Mouse (Mus musculus) heart, embryonic 13.5 days (tissue): Measurements from ENCODE around the gene Fmnl2. TPM values are rescaled to one million over a fixed set of nuclear protein-coding genes. Genes with fewer than 3 reads are reported as not detected.

ENCODE experiments used
- ATAC-seq: fragments of 200-750 bp; cut with Nextera tagmentation; 2 replicates; pipeline ENCODE4 v1.8.0; 2017; ENCODE audit warnings: moderate TSS enrichment; ENCODE audit not compliant: insufficient number of reproducible peaks, low FRiP score, low TSS enrichment; ENCODE audit errors: extremely low read depth
- H3K27ac ChIP-seq: fragments of 300-500 bp; sonication (generic); replicated peaks from 2 replicates; pipeline ENCODE4 v1.5.1; 2015; ENCODE audit warnings: moderate library complexity, mild to moderate bottlenecking, inconsistent platforms
- H3K27me3 ChIP-seq: fragments of 300-500 bp; sonication (generic); replicated peaks from 2 replicates; pipeline ENCODE4 v1.6.1; 2015; ENCODE audit warnings: mild to moderate bottlenecking, inconsistent platforms
- H3K36me3 ChIP-seq: fragments of 300-500 bp; sonication (generic); 2 replicates; pipeline ENCODE4 v1.6.1; 2015; ENCODE audit warnings: mild to moderate bottlenecking, inconsistent platforms
- H3K4me1 ChIP-seq: fragments of 300-500 bp; sonication (generic); 2 replicates; pipeline ENCODE4 v1.6.1; 2015; ENCODE audit warnings: inconsistent platforms
- H3K4me2 ChIP-seq: fragments of 300-500 bp; sonication (generic); 2 replicates; pipeline ENCODE4 v1.6.1; 2015; ENCODE audit warnings: inconsistent platforms, mild to moderate bottlenecking, moderate library complexity
- H3K4me3 ChIP-seq: fragments of 300-500 bp; sonication (generic); 2 replicates; pipeline ENCODE4 v1.5.1; 2015; ENCODE audit warnings: moderate library complexity, mild to moderate bottlenecking, inconsistent platforms
- H3K9ac ChIP-seq: fragments of 300-500 bp; sonication (generic); 2 replicates; pipeline ENCODE4 v1.6.1; 2015; ENCODE audit warnings: inconsistent platforms, mild to moderate bottlenecking, moderate library complexity
- H3K9me3 ChIP-seq: fragments of 300-500 bp; sonication (generic); 2 replicates; pipeline ENCODE4 v1.6.1; 2016; ENCODE audit warnings: inconsistent platforms
- WGBS: fragments of 180-500 bp; shearing (Covaris S2); methylation state at CpG from one replicate; pipeline ENCODE4 v1.1.7; 2015; ENCODE audit warnings: mixed read lengths; 5-methylcytosine and 5-hydroxymethylcytosine counted together
- polyA plus RNA-seq: library from polyadenylated mRNA; unstranded; fragments of >200 nt; fragmentation: Nextera tagmentation; extraction: Ambion mirVana; gene quantifications from 2 replicates; pipeline ENCODE4 v1.2.1, GENCODE M21; 2015

Gene Fmnl2
- polyA plus RNA-seq, 1 experiment from 2014 or later: 1.2 TPM

GRCm38 (mm10) chr2:52843861-52844260, 13.8 kb upstream of the Fmnl2 start:
- no peaks in the 10 kb centered on the region for H3K9me3 ChIP-seq
- peaks cover 11% of the 10 kb centered on the region; the same call in 1 of the 2 replicates for H3K27me3 ChIP-seq
- 78% methylated on average over 2 of the region's 2 CpGs for WGBS
- no peak overlapping the region for H3K27ac ChIP-seq
- no peaks in the 10 kb centered on the region for H3K36me3 ChIP-seq
- no peaks in the 10 kb centered on the region for H3K4me1 ChIP-seq
- no peak for ATAC-seq
- no peak overlapping the region for H3K4me3 ChIP-seq
- no peak overlapping the region for H3K9ac ChIP-seq
- H3K4me2 ChIP-seq: no peak overlapping the region

- Histone ChIP-seq H3K36me3 (no peaks in the 10 kb centered on the region), H3K4me1 (no peaks in the 10 kb centered on the region), H3K4me3 (no peak overlapping the region), H3K27me3 (peaks cover 11% of the 10 kb centered on the region; the same call in 1 of the 2 replicates), H3K4me2 (no peak overlapping the region), H3K9me3 (no peaks in the 10 kb centered on the region), H3K27ac (no peak overlapping the region), H3K9ac (no peak overlapping the region)
- no peak for ATAC-seq
- WGBS: 48% methylated on average over 14 of the region's 14 CpGs
These were observed 12.5 kb upstream of the Fmnl2 start for GRCm38 (mm10) chr2:52844936-52845752.

- H3K27me3 ChIP-seq: peaks cover 11% of the 10 kb centered on the region; the same call in 1 of the 2 replicates
- no peak overlapping the region for H3K27ac ChIP-seq
- no peak for ATAC-seq
- no peaks in the 10 kb centered on the region for H3K9me3 ChIP-seq
- H3K4me3 ChIP-seq: no peak overlapping the region
- H3K9ac ChIP-seq: no peak overlapping the region
- H3K4me1 ChIP-seq: no peaks in the 10 kb centered on the region
- no peak overlapping the region for H3K4me2 ChIP-seq
- 60% methylated on average over 3 of the region's 3 CpGs for WGBS
- H3K36me3 ChIP-seq: no peaks in the 10 kb centered on the region
These were observed 11.2 kb upstream of the Fmnl2 start for GRCm38 (mm10) chr2:52846506-52846905.

- Histone ChIP-seq H3K4me1 (no peaks in the 10 kb centered on the region), H3K4me2 (no peak overlapping the region), H3K4me3 (no peak overlapping the region), H3K27ac (no peak overlapping the region), H3K27me3 (peaks cover 11% of the 10 kb centered on the region; the same call in 1 of the 2 replicates), H3K36me3 (no peaks in the 10 kb centered on the region), H3K9me3 (no peaks in the 10 kb centered on the region), H3K9ac (no peak overlapping the region)
- no peak for ATAC-seq
- WGBS: 69% methylated on average over 3 of the region's 3 CpGs
These were observed 8.6 kb upstream of the Fmnl2 start for GRCm38 (mm10) chr2:52849092-52849491.

- ATAC-seq: no peak
- Histone ChIP-seq H3K4me3 (peak overlapping the region; percentile 88), H3K4me1 (peaks cover 18% of the 10 kb centered on the region), H3K4me2 (peak overlapping the region; percentile 100), H3K9ac (peak overlapping the region; percentile 90), H3K9me3 (no peaks in the 10 kb centered on the region), H3K27ac (no peak overlapping the region), H3K27me3 (peaks cover 14% of the 10 kb centered on the region; the same call in 1 of the 2 replicates), H3K36me3 (no peaks in the 10 kb centered on the region)
- WGBS: under 1% methylated on average over 46 of the region's 46 CpGs
These were observed 1.1 kb downstream of the Fmnl2 start for GRCm38 (mm10) chr2:52858529-52859465.

- Histone ChIP-seq H3K4me3 (peak overlapping the region; percentile 88), H3K36me3 (no peaks in the 10 kb centered on the region), H3K27ac (no peak overlapping the region), H3K9ac (no peak overlapping the region), H3K9me3 (no peaks in the 10 kb centered on the region), H3K4me2 (peak overlapping the region; percentile 100), H3K27me3 (peaks cover 14% of the 10 kb centered on the region; the same call in 1 of the 2 replicates), H3K4me1 (peaks cover 18% of the 10 kb centered on the region)
- 28% methylated on average over 7 of the region's 7 CpGs for WGBS
- no peak for ATAC-seq
These were observed 1.8 kb downstream of the Fmnl2 start for GRCm38 (mm10) chr2:52859466-52859840.

GRCm38 (mm10) chr2:52860111-52860775, 2.6 kb downstream of the Fmnl2 start:
- Histone ChIP-seq H3K9me3 (no peaks in the 10 kb centered on the region), H3K27me3 (peaks cover 14% of the 10 kb centered on the region; the same call in 1 of the 2 replicates), H3K4me1 (peaks cover 18% of the 10 kb centered on the region), H3K27ac (no peak overlapping the region), H3K9ac (no peak overlapping the region), H3K4me2 (peak overlapping the region; percentile 100; the same call in 1 of the 2 replicates), H3K36me3 (no peaks in the 10 kb centered on the region), H3K4me3 (no peak overlapping the region)
- 59% methylated on average over 8 of the region's 8 CpGs for WGBS
- ATAC-seq: no peak

- Histone ChIP-seq H3K4me2 (no peak overlapping the region), H3K27me3 (peaks cover 8% of the 10 kb centered on the region; the same call in 1 of the 2 replicates), H3K36me3 (no peaks in the 10 kb centered on the region), H3K9ac (no peak overlapping the region), H3K4me3 (no peak overlapping the region), H3K9me3 (no peaks in the 10 kb centered on the region), H3K4me1 (peaks cover 16% of the 10 kb centered on the region), H3K27ac (no peak overlapping the region)
- WGBS: 80% methylated on average over 9 of the region's 9 CpGs
- ATAC-seq: no peak
These were observed 4.5 kb downstream of the Fmnl2 start for GRCm38 (mm10) chr2:52862046-52862759.

- Histone ChIP-seq H3K27me3 (peaks cover 8% of the 10 kb centered on the region; the same call in 1 of the 2 replicates), H3K4me3 (no peak overlapping the region), H3K9me3 (no peaks in the 10 kb centered on the region), H3K27ac (no peak overlapping the region), H3K4me2 (no peak overlapping the region), H3K36me3 (no peaks in the 10 kb centered on the region), H3K9ac (no peak overlapping the region), H3K4me1 (peaks cover 15% of the 10 kb centered on the region)
- no peak for ATAC-seq
- 65% methylated on average over 4 of the region's 4 CpGs for WGBS
These were observed 5.1 kb downstream of the Fmnl2 start for GRCm38 (mm10) chr2:52862760-52863124.

- no peaks in the 10 kb centered on the region for H3K36me3 ChIP-seq
- H3K4me3 ChIP-seq: no peak overlapping the region
- H3K9me3 ChIP-seq: no peaks in the 10 kb centered on the region
- H3K9ac ChIP-seq: no peak overlapping the region
- H3K27me3 ChIP-seq: 0 out of 2 replicates have a peak, but pooled peaks cover 5% of the 10 kb centered on the region
- no peak overlapping the region for H3K4me2 ChIP-seq
- 87% methylated on average over 7 of the region's 7 CpGs for WGBS
- ATAC-seq: no peak
- H3K4me1 ChIP-seq: peaks cover 5% of the 10 kb centered on the region; the same call in 1 of the 2 replicates
- no peak overlapping the region for H3K27ac ChIP-seq
These were observed 7.0 kb downstream of the Fmnl2 start for GRCm38 (mm10) chr2:52864635-52865034.
